Mouse (Mus musculus): ENCODE measurements around the gene Ablim1.

DNA sequence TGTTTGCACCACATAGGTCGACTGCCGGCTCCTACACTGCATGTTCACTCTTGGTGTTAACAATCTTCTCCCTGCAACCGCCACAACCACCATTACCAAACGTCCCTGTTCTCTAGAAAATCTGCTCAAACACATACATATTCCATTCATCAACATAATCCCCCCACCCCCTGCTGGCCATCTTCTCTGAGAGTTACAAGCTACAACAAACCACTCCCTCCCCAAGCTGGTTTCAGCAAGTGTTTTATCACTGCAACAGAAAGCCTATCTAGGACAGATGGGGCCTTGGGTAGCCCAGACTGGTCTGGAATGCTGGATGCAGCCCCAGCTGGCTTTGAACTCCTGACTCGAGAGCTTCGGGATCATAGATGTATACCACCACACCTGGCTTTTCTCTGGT is 42.5 kb upstream of the Ablim1 start:
- no peak for TF ChIP-seq CTCF (IDR thresholded peaks at IDR 0.05; ENCODE audit: borderline replicate concordance, control insufficient read depth, extremely low read depth, insufficient read depth, low read length, poor library complexity)
- no peak for TF ChIP-seq POLR2A (IDR thresholded peaks at IDR 0.05; ENCODE audit: control insufficient read depth, extremely low read depth, insufficient read depth, low read length, poor library complexity)

Measured in thymus, adult 2 months (tissue).